Mouse (Mus musculus) hindbrain, embryonic 11.5 days (tissue): ENCODE measurements around the gene Glt8d2. TPM values are rescaled to one million over a fixed set of nuclear protein-coding genes. Genes with fewer than 3 reads are reported as not detected.

Experiments used
- ATAC-seq: fragments of 200-750 bp; cut with Nextera tagmentation; 2 replicates; pipeline ENCODE4 v1.8.0; 2017; ENCODE audit warnings: mild to moderate bottlenecking, moderate TSS enrichment, moderate library complexity; ENCODE audit not compliant: low FRiP score
- DNase-seq: peaks from one replicate; pipeline ENCODE4 v3.0.0-alpha.2; 2015; ENCODE audit warnings: low spot score
- H3K27ac ChIP-seq: fragments of 300-500 bp; sonication (generic); 2 replicates; pipeline ENCODE4 v1.5.1; 2014; ENCODE audit warnings: mild to moderate bottlenecking, low read depth, low read length
- H3K27me3 ChIP-seq: fragments of 300-500 bp; sonication (generic); 2 replicates; pipeline ENCODE4 v1.6.1; 2014; ENCODE audit warnings: mild to moderate bottlenecking, low read length, moderate library complexity, mixed read lengths; ENCODE audit not compliant: control insufficient read depth, insufficient read depth
- H3K36me3 ChIP-seq: fragments of 300-500 bp; sonication (generic); 2 replicates; pipeline ENCODE4 v1.6.1; 2014; ENCODE audit warnings: mild to moderate bottlenecking, low read length, moderate library complexity, mixed read lengths; ENCODE audit not compliant: control insufficient read depth, insufficient read depth
- H3K4me1 ChIP-seq: fragments of 300-500 bp; sonication (generic); replicated peaks from 2 replicates; pipeline ENCODE4 v1.6.1; 2014; ENCODE audit warnings: low read length, mixed read lengths; ENCODE audit not compliant: control insufficient read depth, insufficient read depth
- H3K4me2 ChIP-seq: fragments of 300-500 bp; sonication (generic); replicated peaks from 2 replicates; pipeline ENCODE4 v1.6.1; 2014; ENCODE audit warnings: mild to moderate bottlenecking, low read depth, low read length
- H3K4me3 ChIP-seq: fragments of 300-500 bp; sonication (generic); 2 replicates; pipeline ENCODE4 v1.5.1; 2014; ENCODE audit warnings: low read depth, low read length
- H3K9ac ChIP-seq: fragments of 300-500 bp; sonication (generic); 2 replicates; pipeline ENCODE4 v1.6.1; 2014; ENCODE audit warnings: low read depth, low read length
- H3K9me3 ChIP-seq: fragments of 300-500 bp; sonication (generic); 2 replicates; pipeline ENCODE4 v1.6.1; 2016; ENCODE audit warnings: low read length; ENCODE audit not compliant: control insufficient read depth
- WGBS: fragments of 180-500 bp; shearing (Covaris S2); extraction: QIAGEN DNeasy Blood & Tissue Kit; methylation state at CpG from one replicate; pipeline ENCODE4 v1.1.7; 2014; 5-methylcytosine and 5-hydroxymethylcytosine counted together
- polyA plus RNA-seq: library from polyadenylated mRNA; unstranded; fragments of >200 nt; fragmentation: Nextera tagmentation; extraction: Ambion mirVana; gene quantifications from 2 replicates; pipeline ENCODE4 v1.2.1, GENCODE M21; 2014

Gene Glt8d2
- polyA plus RNA-seq, 1 experiment from 2014 or later, result 4.6 TPM

GRCm38 (mm10) chr10:82661820-82662219, 28.6 kb downstream of the Glt8d2 start:
- Histone ChIP-seq H3K36me3 (no peaks in the 10 kb centered on the region), H3K27me3 (no peaks in the 10 kb centered on the region), H3K4me1 (0 out of 2 replicates have a peak, but pooled peaks cover 2% of the 10 kb centered on the region), H3K4me3 (no peak overlapping the region), H3K27ac (no peak overlapping the region), H3K9me3 (no peaks in the 10 kb centered on the region), H3K9ac (no peak overlapping the region), H3K4me2 (no peak overlapping the region)
- ATAC-seq, result no peak
- no peak for DNase-seq
- WGBS, result 88% methylated on average over 8 of the region's 8 CpGs

- H3K27ac ChIP-seq, result no peak overlapping the region
- no peak overlapping the region for H3K9ac ChIP-seq
- H3K4me1 ChIP-seq, result no peaks in the 10 kb centered on the region
- no peak overlapping the region for H3K4me2 ChIP-seq
- WGBS, result 80% methylated on average over 3 of the region's 3 CpGs
- no peak overlapping the region for H3K4me3 ChIP-seq
- no peaks in the 10 kb centered on the region for H3K9me3 ChIP-seq
- no peaks in the 10 kb centered on the region for H3K36me3 ChIP-seq
- DNase-seq (no peak), ATAC-seq (no peak)
- H3K27me3 ChIP-seq, result no peaks in the 10 kb centered on the region
Measured at GRCm38 (mm10) chr10:82654581-82654980, 35.9 kb downstream of the Glt8d2 start.

- no peak for ATAC-seq
- no peaks in the 10 kb centered on the region for H3K36me3 ChIP-seq
- no peak overlapping the region for H3K4me2 ChIP-seq
- no peaks in the 10 kb centered on the region for H3K27me3 ChIP-seq
- H3K27ac ChIP-seq, result no peak overlapping the region
- no peaks in the 10 kb centered on the region for H3K9me3 ChIP-seq
- H3K4me3 ChIP-seq, result no peak overlapping the region
- H3K9ac ChIP-seq, result no peak overlapping the region
- WGBS, result 73% methylated on average over 5 of the region's 5 CpGs
- DNase-seq, result no peak
- H3K4me1 ChIP-seq, result no peaks in the 10 kb centered on the region
Measured at GRCm38 (mm10) chr10:82652625-82653024, 37.8 kb downstream of the Glt8d2 start.

- Histone ChIP-seq H3K9ac (no peak overlapping the region), H3K27ac (no peak overlapping the region), H3K4me2 (no peak overlapping the region), H3K4me1 (no peaks in the 10 kb centered on the region), H3K9me3 (no peaks in the 10 kb centered on the region), H3K36me3 (peaks cover under 1% of the 10 kb centered on the region), H3K4me3 (no peak overlapping the region), H3K27me3 (no peaks in the 10 kb centered on the region)
- WGBS, result 94% methylated on average over 5 of the region's 5 CpGs
- DNase-seq (no peak), ATAC-seq (no peak)
Measured at GRCm38 (mm10) chr10:82651221-82651620, 39.2 kb downstream of the Glt8d2 start.

GRCm38 (mm10) chr10:82647205-82647811, 43.1 kb downstream of the Glt8d2 start:
- DNase-seq, result no peak

GRCm38 (mm10) chr10:82646083-82646482, 44.4 kb downstream of the Glt8d2 start:
- no peaks in the 10 kb centered on the region for H3K4me1 ChIP-seq
- H3K4me3 ChIP-seq, result no peak overlapping the region
- no peak overlapping the region for H3K4me2 ChIP-seq
- H3K9ac ChIP-seq, result no peak overlapping the region
- WGBS, result 91% methylated on average over 8 of the region's 8 CpGs
- no peak for DNase-seq
- H3K9me3 ChIP-seq, result no peaks in the 10 kb centered on the region
- no peak overlapping the region for H3K27ac ChIP-seq
- ATAC-seq, result no peak
- H3K27me3 ChIP-seq, result no peaks in the 10 kb centered on the region
- H3K36me3 ChIP-seq, result peaks cover 13% of the 10 kb centered on the region

More at GRCm38 (mm10) chr10:82647205-82647811, 43.1 kb downstream of the Glt8d2 start:
- Histone ChIP-seq H3K4me1 (no peaks in the 10 kb centered on the region), H3K4me3 (no peak overlapping the region), H3K9me3 (no peaks in the 10 kb centered on the region), H3K4me2 (no peak overlapping the region), H3K36me3 (peaks cover 11% of the 10 kb centered on the region), H3K27ac (no peak overlapping the region), H3K9ac (no peak overlapping the region), H3K27me3 (no peaks in the 10 kb centered on the region)
- ATAC-seq, result no peak
- 93% methylated on average over 17 of the region's 17 CpGs for WGBS

- peaks cover 26% of the 10 kb centered on the region for H3K36me3 ChIP-seq
- no peaks in the 10 kb centered on the region for H3K9me3 ChIP-seq
- H3K4me3 ChIP-seq, result no peak overlapping the region
- no peak overlapping the region for H3K27ac ChIP-seq
- no peak for ATAC-seq
- H3K4me1 ChIP-seq, result no peaks in the 10 kb centered on the region
- no peak for DNase-seq
- no peak overlapping the region for H3K9ac ChIP-seq
- H3K4me2 ChIP-seq, result no peak overlapping the region
- H3K27me3 ChIP-seq, result no peaks in the 10 kb centered on the region
- WGBS, result 93% methylated on average over 9 of the region's 9 CpGs
Measured at GRCm38 (mm10) chr10:82641481-82641880, 49.0 kb downstream of the Glt8d2 start.

GRCm38 (mm10) chr10:82639032-82639698, 51.3 kb downstream of the Glt8d2 start:
- DNase-seq (no peak), ATAC-seq (no peak)
- no peak overlapping the region for H3K4me3 ChIP-seq
- H3K27ac ChIP-seq, result no peak overlapping the region
- H3K36me3 ChIP-seq, result peaks cover 19% of the 10 kb centered on the region
- no peaks in the 10 kb centered on the region for H3K27me3 ChIP-seq
- H3K9ac ChIP-seq, result no peak overlapping the region
- 90% methylated on average over 8 of the region's 8 CpGs for WGBS
- H3K4me1 ChIP-seq, result no peaks in the 10 kb centered on the region
- H3K9me3 ChIP-seq, result no peaks in the 10 kb centered on the region
- no peak overlapping the region for H3K4me2 ChIP-seq

- H3K9me3 ChIP-seq, result no peaks in the 10 kb centered on the region
- H3K36me3 ChIP-seq, result peaks cover 15% of the 10 kb centered on the region
- 95% methylated on average over 3 of the region's 3 CpGs for WGBS
- H3K27me3 ChIP-seq, result no peaks in the 10 kb centered on the region
- no peak overlapping the region for H3K9ac ChIP-seq
- ATAC-seq (no peak), DNase-seq (no peak)
- H3K4me1 ChIP-seq, result no peaks in the 10 kb centered on the region
- no peak overlapping the region for H3K4me3 ChIP-seq
- H3K4me2 ChIP-seq, result no peak overlapping the region
- no peak overlapping the region for H3K27ac ChIP-seq
Measured at GRCm38 (mm10) chr10:82636321-82636720, 54.1 kb downstream of the Glt8d2 start.
